Mouse (Mus musculus) small intestine, adult 10 weeks (tissue): ENCODE results near the gene Gm3512. TPM values are rescaled to one million over a fixed set of nuclear protein-coding genes. Genes with fewer than 3 reads are reported as not detected.

ENCODE experiments used
- polyA plus RNA-seq: library from polyadenylated mRNA; stranded (reverse); fragments of 350-450 nt; fragmentation: Illumina TruSeq; extraction: RNeasy Lipid Tissue Mini Kit (QIAGEN cat#74804); gene quantifications from one replicate; pipeline ENCODE4 v1.2.3, GENCODE M21; 2014; ENCODE audit warnings: low replicate concordance

The Gm3512 gene
- 0.48 TPM for polyA plus RNA-seq

DNA sequence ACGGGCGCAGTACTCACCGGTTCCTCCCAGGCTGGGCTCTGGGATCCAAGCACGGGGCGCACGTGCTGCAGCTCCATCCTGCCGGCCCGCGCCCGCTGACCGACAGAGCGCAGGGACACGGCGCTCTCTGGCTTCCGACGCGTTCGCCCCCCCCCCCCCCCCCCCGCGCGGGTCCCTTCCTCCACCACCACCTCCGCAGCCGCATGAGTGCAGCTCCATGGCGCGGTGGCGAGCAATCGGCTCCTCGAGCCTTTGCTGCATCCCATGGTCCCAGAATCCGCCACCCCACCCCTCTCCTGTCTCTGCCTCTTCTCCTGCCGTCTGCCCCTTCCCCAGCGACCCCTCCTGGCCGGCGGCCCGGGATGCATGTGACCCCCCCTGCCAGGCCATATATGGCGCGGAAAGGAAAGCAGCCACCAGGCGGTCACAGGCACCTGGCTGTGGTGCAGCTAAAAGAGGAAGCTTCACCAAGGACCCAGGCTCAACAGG is at the start of gene Gm3512:
Gene Gm3512 (minus strand): TSS at position 51 of the 489 bp plus-strand sequence.

GRCm38 (mm10) chr14:7194440-7194839 is 20.1 kb upstream of the Gm3512 start, which contains the start of gene Gm16434:
TSS of gene Gm16434 (minus strand) at chr14:7194540.

DNA sequence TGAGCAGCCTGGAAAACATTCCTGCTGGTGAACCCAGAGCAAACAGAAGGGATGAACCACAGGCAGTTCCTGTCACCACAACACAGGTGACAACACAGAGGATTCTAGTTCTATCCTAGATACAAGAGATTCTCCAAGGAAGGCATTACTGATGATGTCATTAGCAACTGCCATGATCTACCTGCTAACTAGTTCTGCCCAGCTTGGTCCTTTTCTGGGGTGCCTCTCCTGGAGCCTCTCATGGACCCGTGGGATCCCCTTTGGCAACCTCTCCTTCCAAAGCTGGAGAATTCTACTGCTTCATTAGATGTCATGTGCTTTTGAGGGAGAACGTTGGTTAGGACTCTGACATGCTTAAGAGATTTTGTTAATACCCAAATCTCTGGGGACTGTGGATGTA is 49.0 kb downstream of the Gm3512 start, which contains the start of gene Gm6676:
Gene Gm6676 (minus strand): TSS at position 101 of the 400 bp plus-strand sequence.

Other genes starting within 250 kb of the Gm3512 start
- not detected for gene Gm6356, start 200.7 kb downstream of the Gm3512 start, polyA plus RNA-seq
- not detected for gene Gm10406, start 147.1 kb downstream of the Gm3512 start, polyA plus RNA-seq
- gene Gm3685, start 129.6 kb downstream of the Gm3512 start, polyA plus RNA-seq: not detected
- 1.2 TPM for gene Gm3696, start 73.9 kb downstream of the Gm3512 start, polyA plus RNA-seq
- not detected for gene Gm6676, start 49.1 kb downstream of the Gm3512 start, polyA plus RNA-seq
- gene Gm16434, start 20.0 kb upstream of the Gm3512 start, polyA plus RNA-seq: not detected
- gene Gm3727, start 90.2 kb upstream of the Gm3512 start, polyA plus RNA-seq: not detected
- 0.30 TPM for gene Gm3739, start 140.5 kb upstream of the Gm3512 start, polyA plus RNA-seq
- gene Gm5797, start 157.9 kb upstream of the Gm3512 start, polyA plus RNA-seq: not detected
- gene Gm8374, start 190.6 kb upstream of the Gm3512 start, polyA plus RNA-seq: not detected